Mouse (Mus musculus): ENCODE results near the gene Mydgf.
A peak's percentile ranks its signal among the peaks of the same experiment; 100 is the strongest.

Gene Mydgf

DNA sequence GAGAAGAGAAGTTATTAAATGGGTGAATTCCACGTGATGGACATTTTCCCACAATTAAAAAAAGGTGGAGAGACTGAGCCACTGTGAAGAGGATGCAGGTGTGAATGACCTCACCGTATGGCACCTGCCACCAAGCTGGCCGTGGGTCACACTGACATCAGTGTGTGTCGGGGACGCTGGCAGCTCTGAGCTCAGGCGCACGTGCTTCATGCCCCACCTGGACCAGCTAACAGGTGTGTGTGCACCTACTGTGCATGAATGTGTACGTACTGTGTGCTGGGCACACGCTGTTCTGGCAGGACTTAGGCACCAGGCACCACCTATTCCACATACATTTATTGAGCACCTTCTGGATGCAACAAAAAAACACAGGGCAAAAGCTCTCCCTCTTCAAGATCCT, 39.2 kb downstream of the Mydgf start:
- DNase-seq (ENCODE audit: low read depth, low spot score): no peak

DNA sequence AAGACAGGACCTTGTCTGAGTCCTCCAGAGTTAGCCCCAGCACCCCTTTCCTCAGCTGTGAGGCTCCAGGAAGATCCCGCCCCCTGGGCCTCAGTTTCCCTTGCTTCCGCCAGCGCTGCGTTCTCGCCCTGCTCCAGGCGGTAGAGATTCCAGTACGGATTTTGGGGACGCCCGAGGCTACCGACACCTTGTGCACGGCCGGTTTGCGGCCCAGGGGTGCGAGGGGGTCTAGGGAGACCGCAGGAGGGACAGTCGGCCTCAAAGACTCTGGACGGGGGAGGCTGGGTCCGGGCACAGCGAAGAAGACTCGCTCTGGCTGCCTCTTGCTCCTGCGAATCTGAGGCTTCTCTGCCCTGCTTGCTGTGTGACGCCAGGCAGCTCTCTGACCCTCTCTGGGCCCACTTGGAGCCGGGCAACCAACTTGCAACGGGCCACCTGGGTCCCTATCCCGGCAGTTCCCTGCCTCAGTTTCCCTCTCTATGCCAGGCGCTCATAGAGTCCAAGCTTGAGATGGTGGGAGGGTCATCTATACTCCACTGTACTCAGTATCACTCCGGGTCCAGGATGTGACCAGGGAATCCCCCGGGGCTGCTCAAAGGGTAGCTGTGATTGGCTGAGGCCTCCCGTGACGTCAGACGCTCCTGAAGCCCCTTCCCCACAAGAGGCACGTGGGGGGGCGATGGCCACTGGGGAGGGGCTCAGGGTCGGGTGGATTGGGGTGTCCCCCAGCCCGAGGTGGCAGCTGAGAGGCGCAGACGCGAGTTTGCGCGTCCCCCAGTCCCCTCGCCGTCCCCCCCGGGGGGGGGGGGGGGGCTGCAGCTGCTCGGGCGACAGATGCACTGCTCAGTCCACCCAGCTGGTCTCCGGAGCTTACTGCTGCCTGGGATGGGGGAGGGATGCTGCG, 41.8 kb downstream of the Mydgf start:
- no peak for DNase-seq (ENCODE audit: low read depth, low spot score)

GRCm38 (mm10) chr17:56139858-56140595, 43.7 kb downstream of the Mydgf start, which contains the start of gene Sema6b:
Gene Sema6b, minus strand, starts transcription at chr17:56140343.
- DNase-seq (ENCODE audit: low read depth, low spot score): peak; percentile 70

GRCm38 (mm10) chr17:56139355-56139754, 44.4 kb downstream of the Mydgf start:
- no peak for DNase-seq (ENCODE audit: low read depth, low spot score)

DNA sequence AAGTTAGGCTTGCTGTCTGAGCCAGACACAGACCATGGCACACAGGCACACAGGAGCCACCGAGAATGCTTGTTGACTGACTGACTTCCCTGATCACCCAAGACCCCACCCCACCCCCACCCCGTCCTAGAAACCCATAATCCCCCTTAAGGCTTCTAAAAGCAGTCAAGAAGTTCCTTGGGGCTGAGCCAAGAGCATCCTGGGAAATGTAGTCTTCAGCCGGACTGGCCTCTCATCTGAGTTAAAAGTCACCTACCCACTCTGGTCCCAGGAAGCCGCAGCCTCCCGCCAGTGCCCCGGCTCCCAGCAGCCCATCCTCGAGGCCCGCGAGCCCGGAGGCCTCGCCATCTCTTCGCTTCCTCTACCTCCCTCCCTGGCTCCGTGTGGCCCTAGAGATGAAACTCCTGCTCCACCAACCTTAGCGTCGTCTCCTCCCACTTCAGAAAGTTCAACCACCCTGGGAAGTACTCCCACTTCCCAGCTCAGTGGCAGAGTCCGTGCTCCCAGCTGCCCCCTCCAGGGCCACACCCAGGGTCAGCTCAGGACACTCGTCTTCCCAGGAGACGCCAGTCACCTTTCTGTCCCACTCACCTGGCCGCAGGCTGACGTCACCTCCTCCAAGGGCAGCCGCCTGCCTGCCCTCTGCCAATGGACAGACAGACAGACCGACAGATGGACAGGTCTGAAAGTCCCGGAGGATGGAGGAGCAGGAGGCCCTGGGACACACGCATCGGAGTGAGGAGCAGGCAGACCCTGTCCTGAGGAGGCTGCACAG, 45.7 kb downstream of the Mydgf start:
- no peak for DNase-seq (ENCODE audit: low read depth, low spot score)

DNA sequence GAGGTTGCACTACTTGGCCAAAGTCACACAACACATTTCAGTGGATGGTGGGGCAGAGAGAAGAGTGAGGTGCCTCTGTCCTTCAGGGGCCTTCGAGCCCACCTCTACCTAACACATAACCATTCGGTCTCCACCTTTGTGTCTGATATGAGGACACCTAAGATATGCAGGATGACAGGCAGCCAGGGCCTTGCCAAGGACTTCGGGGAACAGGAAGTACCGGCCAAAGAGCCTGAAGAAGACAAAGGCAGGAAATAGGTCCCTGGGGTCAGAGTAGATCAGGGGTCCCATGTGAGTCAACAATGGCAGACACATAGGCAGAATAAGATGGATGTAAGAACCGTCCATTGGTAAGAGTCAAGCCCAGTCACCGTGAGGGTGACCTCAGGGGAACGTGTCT, 47.2 kb downstream of the Mydgf start:
- DNase-seq (ENCODE audit: low read depth, low spot score): no peak

DNA sequence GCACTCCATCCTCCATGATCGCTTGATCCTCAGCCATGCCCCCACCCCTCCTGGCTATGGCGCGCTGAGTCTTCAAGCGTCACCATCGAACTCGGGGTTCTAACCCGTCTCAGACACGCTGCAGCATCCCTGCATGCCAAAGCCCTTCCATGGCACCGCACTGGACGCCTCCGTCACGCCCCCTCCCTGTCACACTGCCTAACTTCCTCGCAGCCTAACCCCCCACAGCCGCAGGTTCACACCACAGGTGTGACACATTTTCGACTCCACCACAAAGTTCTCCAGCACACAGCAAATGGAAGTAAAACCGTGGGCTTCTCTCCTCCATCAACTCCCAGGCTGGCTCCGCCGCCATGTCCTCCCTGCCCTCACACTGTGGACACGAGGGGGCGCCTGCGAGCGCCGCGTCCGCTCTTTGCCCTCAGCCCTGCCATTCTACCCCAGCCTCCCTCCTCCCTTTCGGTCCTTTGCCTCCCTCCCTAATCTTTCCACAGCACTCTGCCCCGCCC, 49.2 kb downstream of the Mydgf start:
- DNase-seq (ENCODE audit: low read depth, low spot score): no peak

DNA sequence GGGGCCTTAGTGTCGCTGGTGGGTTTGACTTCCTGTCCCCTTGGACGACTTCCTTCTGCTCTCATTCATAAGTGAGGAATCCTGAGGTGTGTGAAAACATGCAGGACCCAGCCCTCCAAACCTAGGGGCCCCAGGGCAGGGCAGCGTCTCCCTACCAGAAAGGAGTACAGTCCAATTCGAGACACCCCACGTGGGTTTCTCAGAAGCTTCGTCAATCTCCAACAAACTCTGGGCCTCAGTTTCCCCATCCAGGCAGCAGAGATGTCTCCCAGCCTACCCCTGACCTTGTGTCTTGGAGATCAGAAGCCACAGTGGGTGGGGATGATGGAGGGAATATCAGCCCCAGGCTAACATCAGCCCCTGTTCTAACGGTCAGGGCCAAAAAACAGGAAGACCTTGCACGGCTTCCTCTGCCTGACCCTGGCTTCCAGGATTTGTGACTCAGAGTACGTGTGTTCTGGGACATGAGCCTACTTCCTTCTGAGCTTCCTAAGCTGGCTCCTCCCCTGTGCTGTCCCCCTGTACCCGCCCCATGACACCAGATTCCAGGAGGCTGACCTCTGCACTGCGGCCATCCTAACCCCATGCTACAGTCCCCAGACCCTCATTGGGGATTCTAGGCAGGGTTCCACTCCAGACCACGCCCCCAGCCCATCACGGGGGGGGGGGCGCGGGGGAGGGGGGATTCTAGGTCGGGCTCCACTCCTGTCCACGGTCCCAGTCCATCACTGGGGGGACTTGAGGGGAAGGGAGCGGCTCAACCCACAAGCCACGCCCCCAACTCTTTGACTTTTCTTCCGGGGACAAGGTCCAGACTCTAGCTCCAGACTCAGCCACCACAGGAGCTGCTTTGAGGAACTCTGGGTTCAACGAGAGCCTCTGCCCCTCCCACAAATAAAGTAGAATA, 50.0 kb downstream of the Mydgf start:
- DNase-seq (ENCODE audit: low read depth, low spot score): no peak

DNA sequence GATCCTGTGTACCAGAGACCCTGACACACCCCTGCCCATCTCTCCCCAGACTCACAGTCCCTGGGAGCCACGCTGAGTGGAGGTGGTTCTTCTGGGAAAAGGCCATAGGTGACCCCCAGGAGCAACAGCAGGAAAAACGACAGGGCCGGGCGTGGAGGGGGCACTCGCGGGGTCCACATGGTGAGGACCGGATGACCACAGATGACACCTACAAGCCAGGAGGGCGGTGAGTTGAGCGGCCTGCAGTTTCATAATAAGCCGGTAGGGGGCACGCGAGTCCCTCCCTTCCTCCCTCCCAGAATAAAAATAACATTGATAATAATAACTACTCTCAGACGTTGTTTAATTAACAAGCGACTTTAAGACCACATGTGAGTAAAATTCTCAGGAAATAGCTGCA, 51.1 kb downstream of the Mydgf start:
- DNase-seq (ENCODE audit: low read depth, low spot score): no peak

GRCm38 (mm10) chr17:56131814-56132213, 51.9 kb downstream of the Mydgf start:
- DNase-seq (ENCODE audit: low read depth, low spot score): no peak

DNA sequence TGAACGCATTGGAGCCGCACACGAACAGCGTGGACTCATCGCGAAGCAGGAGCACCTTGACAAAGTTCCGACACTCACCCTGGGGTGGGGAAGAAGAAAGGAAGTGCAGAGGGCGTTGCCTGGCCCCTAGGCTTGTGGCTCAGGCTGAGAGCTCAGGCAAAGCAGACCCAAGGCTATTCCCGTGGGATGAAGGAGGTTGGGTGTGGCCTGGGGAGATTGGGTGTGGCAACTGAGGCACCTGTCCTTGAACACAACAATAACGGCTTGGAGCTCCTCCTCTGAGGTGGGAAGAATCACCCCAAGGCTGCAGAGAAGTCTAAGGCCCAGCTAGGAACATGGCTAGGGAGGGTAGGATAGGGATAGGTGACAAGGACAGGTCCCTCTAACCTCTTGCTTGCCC, 52.6 kb downstream of the Mydgf start:
- no peak for DNase-seq (ENCODE audit: low read depth, low spot score)

GRCm38 (mm10) chr17:56128246-56128645, 55.5 kb downstream of the Mydgf start:
- no peak for DNase-seq (ENCODE audit: low read depth, low spot score)

DNA sequence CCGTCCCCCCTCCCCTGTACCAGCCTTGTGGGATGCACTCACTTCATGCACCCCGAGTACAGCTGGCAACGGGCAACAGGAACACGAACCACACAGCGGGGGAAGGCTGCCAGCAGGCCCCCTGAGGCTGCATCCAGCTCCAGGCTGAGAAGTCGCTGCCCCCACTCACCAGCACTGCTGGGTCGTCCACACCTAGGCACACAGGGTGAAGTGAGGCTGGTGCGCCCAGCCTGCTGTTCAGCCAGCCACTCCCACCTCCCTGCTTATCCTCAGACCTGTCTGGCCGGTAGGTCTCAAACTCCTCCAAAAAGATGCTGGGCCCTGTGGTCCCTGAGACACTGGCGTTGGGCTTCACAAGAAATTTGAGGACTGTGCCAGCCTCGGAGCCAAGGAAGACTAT, 57.5 kb downstream of the Mydgf start:
- no peak for DNase-seq (ENCODE audit: low read depth, low spot score)

All from telencephalon, adult 2 months (tissue).